Mouse (Mus musculus) midbrain, embryonic 10.5 days (tissue): ENCODE data around the gene Dpy30. TPM values are rescaled to one million over a fixed set of nuclear protein-coding genes. Genes with fewer than 3 reads are reported as not detected.
A peak's percentile ranks its signal among the peaks of the same experiment; 100 is the strongest.
"Not testable (repeated sequence)": the region's sequence is repeated elsewhere in the genome, so short reads cannot be mapped to it uniquely, and the experiment has no call there.

Source experiments
- DNase-seq: peaks from one replicate; pipeline ENCODE4 v3.0.0-alpha.2; 2017; ENCODE audit warnings: low spot score
- H3K27ac ChIP-seq: fragments of 300-500 bp; sonication (generic); replicated peaks from 2 replicates; pipeline ENCODE4 v1.5.1; 2016; ENCODE audit warnings: mild to moderate bottlenecking
- H3K27me3 ChIP-seq: fragments of 300-500 bp; sonication (generic); 2 replicates; pipeline ENCODE4 v1.6.1; 2016; ENCODE audit warnings: low read depth, mild to moderate bottlenecking; ENCODE audit not compliant: poor library complexity, severe bottlenecking
- H3K36me3 ChIP-seq: fragments of 300-500 bp; sonication (generic); 2 replicates; pipeline ENCODE4 v1.6.1; 2016; ENCODE audit warnings: mild to moderate bottlenecking, moderate library complexity
- H3K4me1 ChIP-seq: fragments of 300-500 bp; sonication (generic); 2 replicates; pipeline ENCODE4 v1.6.1; 2016
- H3K4me3 ChIP-seq: fragments of 300-500 bp; sonication (generic); 2 replicates; pipeline ENCODE4 v1.5.1; 2016; ENCODE audit warnings: mild to moderate bottlenecking, moderate library complexity
- H3K9me3 ChIP-seq: fragments of 300-500 bp; sonication (generic); replicated peaks from 2 replicates; pipeline ENCODE4 v1.6.1; 2016; ENCODE audit warnings: mild to moderate bottlenecking
- WGBS: fragments of 180-500 bp; shearing (Covaris S2); methylation state at CpG from one replicate; pipeline ENCODE4 v1.1.7; 2016; 5-methylcytosine and 5-hydroxymethylcytosine counted together
- polyA plus RNA-seq: library from polyadenylated mRNA; unstranded; fragments of >200 nt; fragmentation: Nextera tagmentation; extraction: Ambion mirVana; gene quantifications from 2 replicates; pipeline ENCODE4 v1.2.1, GENCODE M21; 2016

The Dpy30 gene
- polyA plus RNA-seq, 1 experiment from 2014 or later = 306 TPM

GRCm38 (mm10) chr17:74315445-74316308, 8.1 kb downstream of the Dpy30 start:
- DNase-seq = no peak
- Histone ChIP-seq H3K4me3 (peak overlapping the region; percentile 90), H3K27me3 (no peaks in the 10 kb centered on the region), H3K4me1 (peaks cover 18% of the 10 kb centered on the region), H3K9me3 (no peaks in the 10 kb centered on the region), H3K36me3 (peaks cover 36% of the 10 kb centered on the region), H3K27ac (peak overlapping the region; percentile 95)
- WGBS = under 1% methylated on average over 45 of the region's 45 CpGs

GRCm38 (mm10) chr17:74306021-74306420, 17.7 kb downstream of the Dpy30 start:
- Histone ChIP-seq H3K27ac (no peak overlapping the region), H3K9me3 (no peaks in the 10 kb centered on the region), H3K4me3 (no peak overlapping the region), H3K4me1 (no peaks in the 10 kb centered on the region), H3K27me3 (no peaks in the 10 kb centered on the region), H3K36me3 (peaks cover 96% of the 10 kb centered on the region)
- no peak for DNase-seq
- 81% methylated on average over 1 of the region's 1 CpGs for WGBS

GRCm38 (mm10) chr17:74305616-74306015, 18.1 kb downstream of the Dpy30 start:
- Histone ChIP-seq H3K27ac (no peak overlapping the region), H3K4me3 (no peak overlapping the region), H3K4me1 (no peaks in the 10 kb centered on the region), H3K36me3 (peaks cover 96% of the 10 kb centered on the region), H3K9me3 (no peaks in the 10 kb centered on the region), H3K27me3 (no peaks in the 10 kb centered on the region)
- DNase-seq = no peak
- WGBS = 94% methylated on average over 4 of the region's 4 CpGs

GRCm38 (mm10) chr17:74304060-74304459, 19.7 kb downstream of the Dpy30 start:
- no peaks in the 10 kb centered on the region for H3K27me3 ChIP-seq
- H3K27ac ChIP-seq = no peak overlapping the region
- peaks cover 96% of the 10 kb centered on the region for H3K36me3 ChIP-seq
- no peaks in the 10 kb centered on the region for H3K9me3 ChIP-seq
- 91% methylated on average over 4 of the region's 4 CpGs for WGBS
- DNase-seq = no peak
- no peak overlapping the region for H3K4me3 ChIP-seq
- H3K4me1 ChIP-seq = no peaks in the 10 kb centered on the region

GRCm38 (mm10) chr17:74300089-74300488, 23.7 kb downstream of the Dpy30 start:
- peaks cover 74% of the 10 kb centered on the region for H3K36me3 ChIP-seq
- H3K27ac ChIP-seq = no peak overlapping the region
- no peak for DNase-seq
- 88% methylated on average over 5 of the region's 5 CpGs for WGBS
- no peaks in the 10 kb centered on the region for H3K9me3 ChIP-seq
- H3K27me3 ChIP-seq = no peaks in the 10 kb centered on the region
- H3K4me3 ChIP-seq = no peak overlapping the region
- H3K4me1 ChIP-seq = no peaks in the 10 kb centered on the region

- H3K36me3 ChIP-seq = peaks cover 44% of the 10 kb centered on the region
- not testable (repeated sequence) for H3K27me3 ChIP-seq, H3K4me3 ChIP-seq
Measured at GRCm38 (mm10) chr17:74296991-74297390, 26.8 kb downstream of the Dpy30 start.

GRCm38 (mm10) chr17:74296076-74296823, 27.5 kb downstream of the Dpy30 start:
- no peak for DNase-seq
- H3K4me1 ChIP-seq = peaks cover 21% of the 10 kb centered on the region
- H3K27me3 ChIP-seq = no peaks in the 10 kb centered on the region
- H3K27ac ChIP-seq = peak overlapping the region; percentile 99
- H3K9me3 ChIP-seq = no peaks in the 10 kb centered on the region
- H3K36me3 ChIP-seq = peaks cover 37% of the 10 kb centered on the region
- peak overlapping the region; percentile 97 for H3K4me3 ChIP-seq
- whole genome bisulfite sequencing = 51% methylated on average over 11 of the region's 11 CpGs

More at GRCm38 (mm10) chr17:74296991-74297390, 26.8 kb downstream of the Dpy30 start:
- DNase-seq, H3K27ac ChIP-seq, H3K9me3 ChIP-seq: not testable (repeated sequence)
- peaks cover 16% of the 10 kb centered on the region for H3K4me1 ChIP-seq
- 90% methylated on average over 5 of the region's 5 CpGs for WGBS

- no peaks in the 10 kb centered on the region for H3K9me3 ChIP-seq
- peaks cover 27% of the 10 kb centered on the region for H3K36me3 ChIP-seq
- H3K4me3 ChIP-seq = peak within 1 kb of the TSS; percentile 97
- peak; percentile 87 for DNase-seq
- H3K27ac ChIP-seq = peak within 1 kb of the TSS; percentile 99
- H3K27me3 ChIP-seq = no peaks in the 10 kb centered on the region
- 2% methylated on average over 73 of the region's 110 CpGs for WGBS
- peaks cover 27% of the 10 kb centered on the region for H3K4me1 ChIP-seq
Measured at GRCm38 (mm10) chr17:74295026-74295970, 28.4 kb downstream of the Dpy30 start, which contains the start of gene Memo1. Gene Memo1 (minus strand): TSS chr17:74295521.

GRCm38 (mm10) chr17:74294426-74295025, 29.2 kb downstream of the Dpy30 start:
- Histone ChIP-seq H3K27me3 (no peaks in the 10 kb centered on the region), H3K4me1 (peaks cover 27% of the 10 kb centered on the region), H3K36me3 (peaks cover 20% of the 10 kb centered on the region), H3K27ac (peak overlapping the region; percentile 99), H3K9me3 (no peaks in the 10 kb centered on the region), H3K4me3 (peak overlapping the region; percentile 97)
- under 1% methylated on average over 70 of the region's 80 CpGs for WGBS
- DNase-seq = peak; percentile 83

GRCm38 (mm10) chr17:74293687-74294425, 29.9 kb downstream of the Dpy30 start:
- Histone ChIP-seq H3K36me3 (peaks cover 17% of the 10 kb centered on the region), H3K27ac (peak overlapping the region; percentile 99), H3K4me1 (peaks cover 27% of the 10 kb centered on the region), H3K27me3 (no peaks in the 10 kb centered on the region), H3K4me3 (peak overlapping the region; percentile 97), H3K9me3 (peaks cover 4% of the 10 kb centered on the region)
- 3% methylated on average over 18 of the region's 18 CpGs for WGBS
- DNase-seq = peak; percentile 65

GRCm38 (mm10) chr17:74291640-74292361, 31.9 kb downstream of the Dpy30 start:
- H3K4me1 ChIP-seq = peaks cover 27% of the 10 kb centered on the region
- peaks cover 18% of the 10 kb centered on the region for H3K9me3 ChIP-seq
- no peak for DNase-seq
- no peak overlapping the region for H3K4me3 ChIP-seq
- WGBS = 90% methylated on average over 4 of the region's 4 CpGs
- no peaks in the 10 kb centered on the region for H3K27me3 ChIP-seq
- H3K27ac ChIP-seq = no peak overlapping the region
- peaks cover 20% of the 10 kb centered on the region for H3K36me3 ChIP-seq
